Mouse (Mus musculus) adrenal gland, adult (tissue): ENCODE results near the gene Plg.

Experiments
- DNase-seq, 2 experiments: peaks; one replicate each; pipeline ENCODE4 v3.0.0; 2022 to 2023; ENCODE audit warnings: low spot score in 1 of 2; ENCODE audit not compliant: inconsistent age in 2 of 2

Gene Plg

DNA sequence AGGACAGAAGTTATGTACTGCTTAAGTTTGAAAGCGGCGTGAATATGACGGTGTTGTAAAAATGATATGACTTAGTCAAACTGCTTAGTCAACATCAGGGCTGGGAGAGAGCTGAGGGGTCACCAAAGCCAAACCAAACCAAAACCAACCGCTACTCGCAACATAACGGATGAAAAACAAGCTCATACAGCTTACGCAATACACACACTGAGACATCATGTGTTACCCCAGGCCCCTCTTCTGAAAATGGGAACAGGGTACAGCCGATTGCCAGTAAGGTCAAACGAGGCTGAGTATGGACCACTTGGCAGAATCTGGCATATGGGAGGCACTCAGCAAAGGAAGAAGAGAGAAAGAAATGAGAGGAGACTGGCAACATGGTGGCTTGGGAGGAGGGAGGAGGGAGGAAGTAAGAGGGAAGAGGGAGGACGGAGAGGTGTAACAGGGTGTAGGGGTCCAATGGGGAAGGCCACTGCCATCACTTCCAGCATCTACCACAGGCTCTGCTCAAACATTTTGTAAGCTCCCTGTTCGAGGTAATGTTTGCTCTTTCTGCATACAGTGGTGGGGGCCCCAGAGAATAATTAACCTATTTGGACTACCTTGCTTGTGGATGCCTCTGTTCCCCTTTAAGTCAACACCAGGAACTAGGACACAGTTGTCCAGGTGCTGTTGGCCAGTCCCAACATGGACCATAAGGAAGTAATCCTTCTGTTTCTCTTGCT lies at the start of gene Plg:
Plg (plus strand) TSS at position 628 of the 725 bp plus-strand sequence.
- DNase-seq: no peak

DNA sequence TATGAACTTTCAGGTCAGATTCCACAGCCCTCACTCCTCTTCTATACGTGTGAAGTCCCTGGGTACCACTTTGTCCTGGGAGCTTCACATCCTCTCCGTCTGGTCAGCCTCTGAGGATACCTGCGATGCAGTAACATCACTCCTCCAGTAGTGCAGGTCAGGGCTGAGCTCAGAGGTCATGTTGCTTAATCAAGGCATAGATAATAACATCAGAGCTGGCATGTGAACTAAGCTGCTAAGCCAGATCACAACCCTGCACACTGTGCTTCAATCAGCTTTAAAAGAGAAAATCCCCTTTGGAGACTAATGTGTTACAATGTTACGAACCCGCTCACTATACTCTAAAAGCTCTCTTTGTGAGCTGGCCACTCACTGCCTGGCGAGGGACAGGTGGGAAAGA lies 43.3 kb upstream of the Plg start:
- no peak for DNase-seq

DNA sequence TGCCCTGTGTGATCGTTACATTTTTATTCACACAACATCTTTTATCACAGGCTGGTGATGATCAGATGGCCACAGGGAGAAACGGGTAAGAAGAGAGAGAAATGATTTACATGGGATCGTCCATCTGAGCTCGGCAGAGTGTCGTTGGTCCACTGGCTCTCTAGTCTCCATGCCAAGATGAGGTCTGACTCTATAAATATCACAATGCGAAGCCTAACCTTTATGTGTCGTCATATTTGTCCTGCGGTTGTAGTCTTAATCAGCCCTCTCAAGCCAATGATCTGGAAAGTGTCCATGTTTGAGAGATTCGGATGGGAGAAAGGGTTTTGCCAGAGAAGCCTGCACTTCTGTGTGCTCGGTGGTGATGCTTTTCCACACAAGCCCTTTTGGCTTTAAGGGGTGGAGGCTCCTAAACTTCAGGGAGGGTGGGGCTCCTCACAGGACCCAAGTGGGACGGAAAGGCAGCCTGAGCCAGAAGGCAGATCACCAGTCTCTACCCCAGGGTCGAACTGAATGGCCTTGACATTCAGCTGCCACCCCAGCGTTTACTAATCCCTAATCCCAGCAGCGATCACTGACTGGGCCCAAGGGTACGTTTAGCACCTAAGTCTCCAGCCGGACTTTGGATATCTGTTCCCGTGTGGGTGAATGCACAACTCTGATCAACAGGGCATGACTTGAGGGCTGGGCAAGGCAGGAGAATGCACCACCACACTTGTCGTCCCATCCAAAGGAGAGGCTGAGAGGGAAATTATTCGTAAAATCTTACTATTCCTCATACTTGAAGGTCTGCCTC lies 42.1 kb upstream of the Plg start:
- DNase-seq: no peak

DNA sequence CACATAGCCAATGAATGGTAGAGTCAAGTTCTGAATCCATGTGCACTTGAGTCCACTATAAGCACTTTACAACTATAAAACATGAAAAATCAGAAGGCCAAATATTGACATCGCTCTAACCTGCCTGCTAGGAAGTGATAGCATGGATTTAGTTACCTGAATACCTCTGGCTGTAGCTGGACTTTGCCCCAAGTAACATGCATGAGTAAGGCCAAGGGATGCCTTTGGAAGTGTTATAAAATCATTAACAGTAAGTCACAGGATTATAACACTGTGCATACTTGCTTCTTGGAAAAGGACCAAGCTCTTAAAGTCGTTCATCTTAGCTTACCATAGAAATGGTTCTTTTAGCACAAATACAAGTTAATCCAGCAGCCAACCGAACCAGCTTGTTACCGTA lies 41.3 kb upstream of the Plg start:
- DNase-seq: no peak

DNA sequence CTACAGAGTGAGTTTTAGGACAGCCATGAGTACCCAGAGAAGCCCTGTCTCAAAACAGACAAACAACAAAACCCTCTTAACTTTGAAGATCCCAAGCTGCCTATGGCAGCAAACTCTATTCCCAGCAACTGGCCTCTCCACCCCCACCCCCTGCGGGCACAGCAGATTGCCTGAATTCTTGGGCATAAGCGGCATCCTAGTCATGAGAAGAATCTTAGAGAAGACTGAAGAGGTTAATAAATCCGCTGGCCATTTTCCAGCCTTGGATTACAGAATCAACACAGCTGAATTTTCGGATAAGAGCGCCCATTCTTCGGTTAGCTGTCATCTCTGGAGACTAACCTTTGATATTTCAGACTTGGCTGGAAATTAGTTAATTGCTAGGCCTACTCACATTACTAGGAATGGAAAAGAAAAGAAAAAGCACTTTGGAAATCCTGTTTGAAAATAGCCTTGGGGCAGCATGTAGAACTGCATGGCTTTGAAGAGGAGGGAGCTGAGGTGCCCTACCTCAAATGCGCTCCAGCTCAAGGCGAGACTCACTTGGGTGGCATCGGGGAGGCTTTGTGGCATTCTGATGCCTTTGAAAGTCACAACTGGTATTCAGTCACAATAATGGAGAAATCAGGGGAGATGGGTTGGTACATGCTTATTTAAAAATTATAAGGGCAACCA lies 34.6 kb upstream of the Plg start:
- no peak for DNase-seq

DNA sequence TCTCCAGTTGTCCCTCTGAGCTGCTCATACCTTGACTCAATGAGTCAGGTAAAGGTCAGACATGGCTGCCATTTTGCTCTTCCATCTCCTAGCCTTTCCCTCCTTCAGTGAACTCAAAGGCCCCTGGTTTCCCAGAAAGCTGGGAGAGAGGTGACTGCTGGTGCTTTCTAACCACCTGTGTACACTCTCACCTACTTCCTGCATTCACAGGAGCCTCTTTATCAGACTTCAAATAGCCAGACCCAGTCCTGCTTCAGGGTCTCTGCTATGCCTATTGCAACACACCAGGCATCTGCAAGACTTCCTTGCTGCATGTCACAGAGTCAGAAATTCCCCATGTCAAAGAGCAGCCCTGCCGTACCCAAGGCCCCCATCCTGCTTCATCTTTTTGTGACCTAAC lies 30.9 kb upstream of the Plg start:
- DNase-seq: no peak

DNA sequence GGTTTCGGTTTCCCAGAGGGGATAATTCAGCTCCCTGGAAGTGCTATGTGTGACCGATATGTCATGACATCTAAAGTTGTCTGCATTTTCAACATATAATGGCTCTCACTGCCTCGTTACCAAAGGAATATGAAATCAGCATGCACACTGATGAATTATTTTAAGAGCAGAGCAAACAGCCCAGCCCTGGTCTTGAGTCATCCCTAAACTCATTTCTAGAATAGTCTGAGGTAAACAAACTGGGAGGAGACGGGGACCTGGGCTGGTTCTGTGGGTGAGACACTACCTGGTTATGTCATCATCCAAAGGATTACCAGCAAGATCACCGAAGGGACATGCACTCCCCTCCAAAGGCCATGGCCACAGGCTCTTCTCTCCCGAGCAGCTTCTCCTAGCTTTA lies 26.8 kb upstream of the Plg start:
- DNase-seq: no peak

DNA sequence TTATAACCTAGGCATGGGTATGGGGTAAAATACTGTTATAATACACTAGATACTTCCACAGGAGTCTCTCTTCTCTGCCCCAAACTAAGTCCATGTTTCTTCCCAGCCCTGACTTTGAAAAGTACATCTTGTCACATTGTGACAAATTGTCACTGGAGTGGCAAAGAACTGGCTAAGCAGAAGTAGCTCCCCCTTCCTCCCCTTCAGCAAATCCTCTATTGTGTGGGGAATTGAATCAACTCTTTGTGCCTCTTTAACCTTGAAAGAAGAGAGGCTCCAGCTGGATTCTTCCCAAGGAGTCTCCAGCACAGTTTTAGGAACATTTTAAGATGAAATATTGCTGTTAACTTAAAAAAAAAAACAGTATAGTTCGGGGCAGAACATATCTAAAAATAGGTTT lies 25.6 kb upstream of the Plg start:
- no peak for DNase-seq

DNA sequence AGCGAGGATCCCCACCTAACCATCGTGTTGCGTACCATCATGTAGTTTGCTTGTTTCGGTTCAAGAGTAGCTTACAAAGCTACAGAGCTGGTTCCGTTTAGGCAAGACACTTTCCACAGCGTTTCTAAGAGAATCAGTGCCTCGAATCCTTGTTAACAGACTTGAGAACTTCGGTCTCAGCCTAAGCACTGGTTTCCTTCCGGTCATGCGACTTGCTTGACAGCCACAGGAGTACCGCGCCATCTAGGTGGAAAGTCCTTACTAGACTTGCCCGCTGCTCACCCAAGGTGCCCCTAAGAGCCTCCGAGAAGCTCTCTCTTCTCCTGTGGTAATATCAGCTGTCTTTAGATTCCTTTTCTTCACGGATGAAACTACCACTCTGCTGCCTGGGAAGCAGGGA lies 18.5 kb upstream of the Plg start:
- no peak for DNase-seq

DNA sequence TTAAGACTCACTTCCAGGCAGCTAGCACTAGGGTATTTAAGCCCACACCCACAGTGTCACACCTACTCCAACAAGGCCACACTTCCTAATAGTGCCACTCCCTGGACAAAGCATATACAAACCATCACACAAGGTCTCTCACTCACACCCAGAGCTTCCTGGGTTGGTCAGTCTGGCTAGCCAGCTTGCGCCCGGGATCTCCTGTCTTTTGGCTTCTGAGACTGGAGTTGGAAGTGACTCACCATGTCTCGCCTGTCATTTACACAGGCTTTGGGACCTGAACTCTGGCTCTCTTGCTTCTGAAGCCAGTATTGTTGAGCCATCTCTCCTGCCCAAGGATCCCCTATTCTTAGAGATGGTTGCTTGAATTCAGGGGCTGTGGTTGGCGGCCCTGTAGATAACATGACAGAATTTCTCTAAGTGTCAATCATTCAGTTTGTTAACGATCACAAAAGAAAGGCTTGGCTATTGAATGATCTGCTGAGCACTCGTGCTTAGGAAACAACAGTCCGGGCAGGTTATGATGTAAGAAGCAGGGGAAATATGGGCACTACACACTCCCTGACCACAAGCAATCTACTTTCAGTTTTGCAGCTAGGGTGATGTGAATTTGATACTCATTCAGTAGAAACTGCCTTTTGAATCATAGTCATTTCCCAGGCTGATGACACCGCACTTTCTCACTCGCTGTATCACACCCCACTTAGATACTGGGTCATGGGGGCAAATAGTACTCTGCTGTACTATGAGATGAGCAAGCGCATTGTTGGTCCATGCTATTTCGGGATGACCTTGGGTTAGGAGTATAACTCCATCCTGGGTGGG lies 14.6 kb upstream of the Plg start:
- DNase-seq: no peak

DNA sequence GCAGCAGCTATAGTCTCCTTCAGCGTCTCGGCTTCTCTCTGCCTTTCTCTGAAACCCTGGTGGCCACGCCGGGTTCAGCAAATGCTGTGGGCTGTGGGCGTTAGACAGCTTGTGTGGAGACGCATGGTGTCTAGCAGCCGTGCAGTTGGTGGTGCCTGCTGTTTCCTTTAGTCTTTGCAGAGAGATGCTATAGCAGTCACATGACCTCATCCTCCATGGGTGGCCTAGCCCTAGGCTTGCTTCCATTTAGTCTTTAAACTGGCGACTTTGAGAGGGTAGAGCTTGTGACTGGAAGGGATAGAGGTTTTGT lies 14.0 kb upstream of the Plg start:
- no peak for DNase-seq

DNA sequence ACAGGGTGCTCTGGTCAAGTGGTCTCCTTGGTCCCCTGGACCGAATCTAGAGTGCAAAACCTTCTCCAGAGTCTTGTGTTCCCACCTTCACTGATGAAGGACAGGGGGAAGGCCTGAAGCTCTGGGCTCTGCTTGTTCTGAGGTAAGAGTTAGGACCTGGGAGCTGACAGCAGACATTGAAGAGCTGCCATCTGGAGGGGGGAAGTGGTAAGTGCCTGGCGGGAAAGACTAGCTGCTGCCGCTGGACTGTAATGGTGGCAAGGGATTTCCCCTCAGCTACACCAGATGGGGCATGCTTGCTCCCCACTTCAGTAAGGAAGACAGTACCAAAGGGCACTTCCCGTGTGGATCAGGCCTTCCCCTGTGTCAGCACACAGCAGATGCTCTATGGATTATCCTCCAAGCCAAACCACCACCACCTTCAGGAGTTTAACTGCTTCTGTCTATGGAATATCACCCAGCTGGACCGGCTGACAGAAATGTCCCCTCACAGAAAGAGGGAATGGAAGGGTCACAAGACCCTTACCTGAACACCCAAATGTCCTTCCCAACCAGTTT lies 11.0 kb upstream of the Plg start:
- peak; percentile 62 to 84 for DNase-seq

DNA sequence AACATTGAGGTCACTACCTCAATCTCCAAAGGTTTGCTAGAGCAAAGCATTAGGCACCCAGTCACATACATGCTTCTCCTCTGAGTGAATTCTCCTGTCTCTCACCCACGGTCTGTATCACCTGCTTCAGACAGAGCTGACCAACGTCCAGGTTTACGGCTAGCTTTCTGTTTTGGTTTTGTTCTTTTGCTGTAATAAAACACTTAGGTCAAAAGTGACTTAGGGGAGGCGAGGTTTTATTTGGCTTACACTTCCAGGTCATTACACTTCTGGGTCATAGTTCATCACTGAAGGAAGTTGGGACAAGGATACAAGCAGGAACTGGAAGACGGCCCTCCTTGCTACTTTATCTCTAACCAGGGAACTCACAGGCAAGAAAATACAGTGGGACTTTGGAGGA lies 9.0 kb upstream of the Plg start:
- no peak for DNase-seq

DNA sequence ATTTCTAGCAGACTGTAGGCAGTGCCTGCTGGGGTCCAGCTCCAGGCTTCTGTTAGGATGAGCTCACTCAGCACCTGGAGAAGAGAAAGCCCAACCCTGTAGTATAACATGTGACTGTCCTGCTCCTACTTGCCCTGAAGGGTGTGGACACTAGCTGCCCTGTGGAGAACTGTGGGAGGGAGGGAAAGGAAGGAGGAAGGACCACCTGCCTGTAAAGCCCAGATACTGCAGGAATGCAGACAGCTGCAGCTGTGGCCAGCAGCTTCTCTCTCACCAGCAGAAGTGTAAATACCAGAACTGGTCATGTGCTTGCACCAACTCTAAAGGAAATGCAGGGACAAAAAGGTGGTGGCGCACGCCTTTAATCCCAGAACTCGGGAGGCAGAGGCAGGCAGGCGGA lies 8.1 kb upstream of the Plg start:
- DNase-seq: no peak

DNA sequence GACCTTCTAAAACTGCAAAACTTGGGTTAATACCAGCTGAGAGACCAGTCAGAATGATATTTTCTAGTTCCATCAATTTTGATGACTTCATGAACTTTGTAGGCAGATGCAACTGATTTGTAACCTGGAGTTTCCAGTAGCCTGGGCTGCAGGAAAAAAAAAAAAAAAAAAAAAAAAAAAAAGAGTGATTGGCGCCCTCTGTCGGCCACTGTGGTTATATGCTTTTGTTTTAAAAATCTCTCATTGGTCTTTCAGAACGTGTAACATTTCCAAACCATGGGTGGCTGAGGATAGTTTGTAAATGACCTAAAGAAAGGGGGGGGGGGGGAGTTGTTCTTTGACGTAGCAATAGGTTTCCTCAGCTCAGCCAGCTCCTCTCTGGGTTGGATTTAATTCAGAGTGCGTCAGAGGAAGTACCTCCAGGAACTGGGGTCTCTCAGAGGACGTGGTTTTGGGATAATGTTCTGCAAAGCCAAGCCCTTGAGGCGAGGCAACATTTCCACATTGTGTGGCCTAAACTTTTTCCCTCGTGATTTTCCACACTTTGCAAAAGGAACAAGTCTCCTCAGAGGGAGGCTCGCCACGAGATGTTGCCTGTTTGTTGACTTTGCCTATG lies 7.0 kb upstream of the Plg start:
- no peak for DNase-seq

DNA sequence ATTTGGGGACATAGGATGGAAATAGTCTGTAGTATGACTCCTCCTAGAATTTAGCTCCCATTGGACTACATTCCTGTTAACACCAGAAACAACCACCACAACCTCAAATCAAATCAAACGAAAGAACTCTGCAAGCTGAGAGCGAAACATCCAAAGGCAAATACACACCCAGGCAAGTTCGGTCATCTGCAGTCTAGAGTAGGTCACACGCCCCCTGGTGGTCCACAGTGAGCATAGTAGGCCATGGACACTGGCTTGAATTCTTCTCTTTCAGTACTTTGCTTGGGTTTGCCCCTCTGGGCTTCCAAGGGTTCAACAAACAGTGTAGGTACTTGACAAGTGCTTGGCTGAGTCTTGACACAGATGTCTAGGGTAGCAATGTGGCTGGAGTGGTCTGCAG lies 6.4 kb upstream of the Plg start:
- peak; percentile 65 to 86 for DNase-seq

DNA sequence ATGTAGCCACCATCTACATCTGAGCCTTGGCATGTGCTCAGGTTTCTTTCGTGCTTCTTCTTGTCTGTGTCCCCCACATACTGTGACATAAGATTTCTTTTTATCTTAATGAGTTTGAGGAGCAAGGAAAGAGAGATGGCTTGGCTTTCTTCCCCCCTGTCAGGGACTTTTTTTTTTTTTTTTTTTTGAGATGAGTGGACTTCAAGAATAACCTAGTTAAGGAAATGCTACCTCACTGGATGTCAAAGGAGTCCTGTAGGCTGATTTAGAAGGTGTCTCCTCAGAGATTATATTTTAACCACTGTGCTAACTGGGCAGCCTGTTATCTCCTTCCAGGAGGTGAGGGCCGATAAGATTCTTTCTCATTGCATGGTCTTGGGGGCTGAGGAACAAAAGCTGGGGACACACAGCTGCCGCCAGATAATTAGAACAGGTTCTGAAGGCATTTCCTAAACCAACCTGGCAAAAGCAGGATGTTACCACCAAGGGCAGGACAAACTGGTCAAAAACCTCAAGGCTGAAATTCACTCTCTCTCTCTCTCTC lies 4.7 kb upstream of the Plg start:
- no peak for DNase-seq

DNA sequence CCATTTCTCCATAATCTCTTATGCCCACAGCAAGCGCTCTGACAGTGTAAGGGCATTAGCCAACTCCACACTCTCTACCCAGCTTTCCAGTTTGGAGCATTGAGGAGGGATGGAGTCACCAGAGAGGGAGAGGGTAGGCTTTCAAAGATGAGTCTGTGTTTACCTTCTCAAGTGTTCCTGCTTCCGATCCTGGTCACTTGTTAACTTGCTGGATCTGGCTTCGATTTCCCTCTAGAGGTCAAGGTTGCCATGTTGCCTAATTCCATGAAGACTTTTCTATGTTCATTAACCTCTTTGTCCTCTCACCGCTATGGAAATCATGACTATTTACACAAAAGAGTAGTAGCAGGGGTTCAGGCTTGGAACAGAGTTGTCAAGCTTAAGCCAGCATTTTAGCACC lies 1.9 kb downstream of the Plg start:
- no peak for DNase-seq

DNA sequence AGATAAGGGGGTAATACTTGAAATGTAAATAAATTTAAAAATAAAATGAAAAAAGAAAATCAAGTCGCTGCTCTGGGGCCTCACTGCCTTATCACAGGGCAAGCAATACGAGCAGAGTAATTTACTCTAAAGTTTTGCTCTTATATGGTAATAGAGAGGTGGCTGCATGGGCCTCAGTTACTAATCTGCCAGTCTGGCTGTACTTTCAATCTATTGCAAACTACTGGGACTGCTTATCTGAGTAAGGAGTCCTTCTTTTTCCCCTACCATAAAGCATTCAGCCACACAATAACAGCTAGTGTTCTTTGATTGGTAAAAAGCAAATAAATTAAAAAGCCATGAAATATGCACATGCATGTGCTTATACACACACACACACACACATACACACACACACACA lies 3.2 kb downstream of the Plg start:
- no peak for DNase-seq

DNA sequence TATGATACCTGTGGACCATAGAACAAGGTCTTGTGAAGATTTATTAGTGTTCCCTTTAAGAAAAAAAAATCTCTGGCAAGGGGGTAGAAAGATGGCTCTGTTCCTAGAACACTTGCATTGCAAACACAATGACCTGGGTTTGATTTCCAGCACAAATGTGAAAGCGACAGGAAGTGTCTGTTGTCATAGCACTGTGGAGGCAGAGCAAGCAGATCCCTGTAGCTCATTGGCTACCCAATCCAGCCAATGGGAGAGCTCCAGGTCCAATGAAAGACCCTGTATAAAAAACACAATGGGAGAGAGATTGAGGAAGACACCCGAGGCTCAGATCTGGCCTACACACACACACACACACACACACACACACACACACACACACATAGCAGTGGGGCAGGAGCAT lies 4.1 kb downstream of the Plg start:
- no peak for DNase-seq
